Mouse (Mus musculus) limb, embryonic 10.5 days (tissue): ENCODE results near the gene E2f2. TPM values are rescaled to one million over a fixed set of nuclear protein-coding genes. Genes with fewer than 3 reads are reported as not detected.

Experiments used
- DNase-seq: peaks from one replicate; pipeline ENCODE4 v3.0.0-alpha.2; 2017; ENCODE audit warnings: low spot score
- H3K27ac ChIP-seq: fragments of 300-500 bp; sonication (generic); 2 replicates; pipeline ENCODE4 v1.5.1; 2016; ENCODE audit warnings: mild to moderate bottlenecking
- H3K27me3 ChIP-seq: fragments of 300-500 bp; sonication (generic); 2 replicates; pipeline ENCODE4 v1.6.1; 2016; ENCODE audit warnings: low read depth, mild to moderate bottlenecking; ENCODE audit not compliant: poor library complexity, severe bottlenecking
- H3K36me3 ChIP-seq: fragments of 300-500 bp; sonication (generic); 2 replicates; pipeline ENCODE4 v1.6.1; 2016; ENCODE audit warnings: mild to moderate bottlenecking, moderate library complexity
- H3K4me1 ChIP-seq: fragments of 300-500 bp; sonication (generic); 2 replicates; pipeline ENCODE4 v1.6.1; 2016
- H3K4me3 ChIP-seq: fragments of 300-500 bp; sonication (generic); 2 replicates; pipeline ENCODE4 v1.5.1; 2016; ENCODE audit warnings: mild to moderate bottlenecking, moderate library complexity
- H3K9me3 ChIP-seq: fragments of 300-500 bp; sonication (generic); replicated peaks from 2 replicates; pipeline ENCODE4 v1.6.1; 2016; ENCODE audit warnings: mild to moderate bottlenecking
- WGBS: fragments of 180-500 bp; shearing (Covaris S2); methylation state at CpG from one replicate; pipeline ENCODE4 v1.1.7; 2016; 5-methylcytosine and 5-hydroxymethylcytosine counted together
- polyA plus RNA-seq: library from polyadenylated mRNA; unstranded; fragments of >200 nt; fragmentation: Nextera tagmentation; extraction: Ambion mirVana; gene quantifications from 2 replicates; pipeline ENCODE4 v1.2.1, GENCODE M21; 2016

Gene E2f2
- polyA plus RNA-seq: 6.4 and 7.3 TPM in 2 replicates

DNA sequence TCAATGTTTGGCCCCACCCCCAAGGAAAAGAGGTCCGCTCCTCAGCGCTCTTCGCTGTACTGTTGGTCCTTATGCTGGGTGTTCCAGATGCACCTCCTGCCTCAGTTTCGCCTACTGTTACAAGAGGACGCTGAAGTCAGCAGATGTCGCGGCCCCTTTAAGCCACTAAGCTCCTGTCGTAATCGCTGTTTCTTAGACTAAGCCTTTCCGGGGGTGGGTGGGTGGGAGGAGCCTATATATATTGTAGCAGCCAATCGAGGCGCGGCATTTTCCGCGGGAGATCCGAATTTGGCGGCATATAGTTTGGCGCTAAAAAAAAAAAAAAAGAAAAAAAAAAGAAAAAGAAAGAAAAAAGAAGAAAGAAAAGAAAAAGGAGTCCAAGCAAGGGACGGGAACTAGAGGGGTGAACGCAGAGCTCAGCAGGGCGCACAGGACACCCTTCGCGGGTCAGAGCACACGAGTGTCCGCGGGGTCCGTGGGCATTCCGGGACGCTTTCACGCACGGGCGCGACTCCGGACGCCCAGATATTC, at the start of gene E2f2:
Gene E2f2 (plus strand): TSS at position 384 of the 531 bp plus-strand sequence.
- peak; percentile 78 for DNase-seq
- Histone ChIP-seq H3K4me3 (peak within 1 kb of the TSS; percentile 69), H3K27me3 (no peaks in the 10 kb centered on the region), H3K27ac (peak within 1 kb of the TSS; percentile 90), H3K36me3 (peaks cover 11% of the 10 kb centered on the region; the same call in 1 of the 2 replicates), H3K4me1 (peaks cover 55% of the 10 kb centered on the region), H3K9me3 (no peaks in the 10 kb centered on the region)
- WGBS: under 1% methylated on average over 35 of the region's 35 CpGs

DNA sequence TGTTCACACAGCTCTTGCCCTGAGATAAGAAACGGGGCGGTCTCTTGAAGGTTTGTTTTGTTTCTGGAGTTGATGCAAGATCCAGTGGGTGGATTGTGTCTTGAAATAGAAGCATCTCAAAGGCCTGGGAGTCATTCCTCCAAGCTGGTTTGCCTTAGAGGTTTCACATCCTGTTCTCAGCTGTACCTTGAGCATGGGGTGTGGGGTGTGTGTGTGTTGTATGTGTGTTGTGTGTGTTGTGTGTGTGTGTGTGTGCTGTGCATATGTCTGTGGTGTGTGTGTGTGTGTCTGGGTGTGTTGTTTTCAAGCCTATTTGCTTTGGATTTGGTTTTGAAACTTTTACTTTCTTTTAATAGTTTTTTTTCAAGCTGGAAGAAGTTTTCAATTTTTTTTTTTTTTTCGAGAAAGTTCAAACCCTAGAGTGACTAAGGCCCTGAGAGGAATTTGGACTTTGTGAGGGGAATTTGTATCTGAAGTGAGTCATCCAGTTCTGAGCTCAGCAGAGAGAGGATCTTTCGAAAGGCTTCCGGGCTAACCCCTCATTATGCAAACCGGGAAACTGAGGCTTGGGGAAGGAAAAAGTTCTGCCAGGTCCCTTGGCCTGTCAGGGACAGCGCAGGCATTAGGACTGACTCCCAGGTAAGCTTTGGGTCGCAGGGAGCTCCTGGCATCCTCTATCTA, 48.9 kb upstream of the E2f2 start:
- no peak for DNase-seq
- H3K9me3 ChIP-seq: no peaks in the 10 kb centered on the region
- H3K27ac ChIP-seq: peak overlapping the region; percentile 11; the same call in 1 of the 2 replicates
- no peak overlapping the region for H3K4me3 ChIP-seq
- no peaks in the 10 kb centered on the region for H3K27me3 ChIP-seq
- no peaks in the 10 kb centered on the region for H3K36me3 ChIP-seq
- peaks cover 41% of the 10 kb centered on the region for H3K4me1 ChIP-seq
- WGBS: 72% methylated on average over 8 of the region's 8 CpGs

DNA sequence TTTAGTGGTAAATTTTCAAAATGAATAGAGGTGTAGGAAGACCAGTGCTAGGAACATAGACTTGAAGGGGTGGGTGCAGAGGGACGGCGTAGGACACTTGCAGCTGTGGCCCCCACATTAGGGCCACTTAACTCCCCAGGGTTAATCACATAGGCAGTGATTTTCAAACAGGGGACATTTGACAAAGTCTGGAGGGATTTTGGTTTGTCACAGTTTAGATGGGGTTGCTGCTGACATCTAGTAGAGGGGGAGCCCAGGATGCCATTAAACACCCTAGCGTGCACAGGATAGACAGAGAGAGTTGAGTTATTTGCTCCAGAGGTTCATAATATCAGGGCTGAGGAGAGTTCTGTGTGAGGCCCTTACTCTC, 48.4 kb upstream of the E2f2 start:
- no peak overlapping the region for H3K4me3 ChIP-seq
- peaks cover 37% of the 10 kb centered on the region for H3K4me1 ChIP-seq
- no peak overlapping the region for H3K27ac ChIP-seq
- H3K9me3 ChIP-seq: no peaks in the 10 kb centered on the region
- no peak for DNase-seq
- no peaks in the 10 kb centered on the region for H3K36me3 ChIP-seq
- 91% methylated on average over 3 of the region's 3 CpGs for WGBS
- H3K27me3 ChIP-seq: no peaks in the 10 kb centered on the region

DNA sequence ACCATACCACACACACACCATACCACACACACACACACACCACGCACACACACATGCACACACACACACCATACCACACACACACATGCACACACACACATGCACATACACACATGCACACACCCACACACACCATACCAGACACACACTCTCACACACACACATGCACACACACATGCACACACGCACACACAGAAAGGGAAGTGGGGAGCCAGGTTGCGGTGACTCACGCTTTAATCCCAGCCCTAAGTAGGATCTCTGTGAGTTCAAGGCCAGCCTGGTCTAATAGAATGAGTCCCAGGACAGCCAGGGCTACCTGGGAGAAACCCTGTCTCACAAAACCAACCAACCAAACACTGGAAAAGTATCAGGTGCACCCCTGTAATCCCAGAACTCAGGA, 47.6 kb upstream of the E2f2 start:
- H3K4me1 ChIP-seq: peaks cover 29% of the 10 kb centered on the region
- H3K27me3 ChIP-seq: no peaks in the 10 kb centered on the region
- DNase-seq: no peak
- no peak overlapping the region for H3K27ac ChIP-seq
- H3K36me3 ChIP-seq: no peaks in the 10 kb centered on the region
- no peak overlapping the region for H3K4me3 ChIP-seq
- WGBS: 96% methylated on average over 4 of the region's 4 CpGs
- no peaks in the 10 kb centered on the region for H3K9me3 ChIP-seq

DNA sequence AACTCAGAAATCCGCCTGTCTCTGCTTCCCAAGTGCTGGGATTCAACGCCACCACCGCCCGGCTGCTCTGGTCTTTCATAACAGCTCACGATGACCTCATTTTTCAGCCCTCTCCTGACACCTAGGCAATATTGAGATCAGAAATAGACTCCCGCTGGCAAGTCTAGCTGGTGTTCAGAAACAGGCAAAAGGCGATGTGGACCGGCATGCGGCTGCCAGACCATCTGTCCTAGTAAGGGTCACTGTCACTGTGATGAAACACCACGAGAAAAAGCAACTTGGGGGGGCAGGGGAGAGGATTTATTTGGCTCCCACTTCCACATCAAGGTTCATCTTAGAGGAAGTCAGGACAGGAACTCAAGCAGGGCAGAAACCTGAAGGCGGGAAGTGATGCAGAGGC, 46.7 kb upstream of the E2f2 start:
- WGBS: 92% methylated on average over 11 of the region's 11 CpGs
- no peak overlapping the region for H3K4me3 ChIP-seq
- H3K36me3 ChIP-seq: no peaks in the 10 kb centered on the region
- peaks cover 20% of the 10 kb centered on the region for H3K4me1 ChIP-seq
- no peak overlapping the region for H3K27ac ChIP-seq
- H3K9me3 ChIP-seq: 0 out of 2 replicates have a peak, but pooled peaks cover 3% of the 10 kb centered on the region
- DNase-seq: no peak
- H3K27me3 ChIP-seq: no peaks in the 10 kb centered on the region

DNA sequence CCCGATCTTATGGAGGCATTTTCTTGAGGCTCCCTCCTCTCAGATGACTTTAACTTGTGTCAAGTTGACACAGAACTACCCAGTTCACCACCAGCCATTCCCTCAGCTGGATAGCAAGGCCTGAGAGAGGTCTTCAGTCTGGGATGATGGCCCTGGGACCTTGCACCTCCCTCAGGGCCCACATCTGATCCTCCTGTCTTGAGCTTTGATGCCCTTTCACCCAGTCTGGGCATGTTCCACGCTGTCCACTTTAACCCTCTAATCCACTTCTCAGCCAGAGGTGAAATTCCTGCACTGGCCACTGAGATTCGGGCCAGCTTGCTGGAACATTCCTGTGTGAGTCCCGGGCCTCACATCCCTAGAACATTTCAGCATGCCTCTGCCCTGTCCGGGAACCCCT, 46.2 kb upstream of the E2f2 start:
- DNase-seq: no peak
- peaks cover 18% of the 10 kb centered on the region for H3K4me1 ChIP-seq
- H3K9me3 ChIP-seq: 0 out of 2 replicates have a peak, but pooled peaks cover 3% of the 10 kb centered on the region
- H3K4me3 ChIP-seq: no peak overlapping the region
- H3K36me3 ChIP-seq: no peaks in the 10 kb centered on the region
- 79% methylated on average over 5 of the region's 5 CpGs for WGBS
- no peak overlapping the region for H3K27ac ChIP-seq
- H3K27me3 ChIP-seq: no peaks in the 10 kb centered on the region

DNA sequence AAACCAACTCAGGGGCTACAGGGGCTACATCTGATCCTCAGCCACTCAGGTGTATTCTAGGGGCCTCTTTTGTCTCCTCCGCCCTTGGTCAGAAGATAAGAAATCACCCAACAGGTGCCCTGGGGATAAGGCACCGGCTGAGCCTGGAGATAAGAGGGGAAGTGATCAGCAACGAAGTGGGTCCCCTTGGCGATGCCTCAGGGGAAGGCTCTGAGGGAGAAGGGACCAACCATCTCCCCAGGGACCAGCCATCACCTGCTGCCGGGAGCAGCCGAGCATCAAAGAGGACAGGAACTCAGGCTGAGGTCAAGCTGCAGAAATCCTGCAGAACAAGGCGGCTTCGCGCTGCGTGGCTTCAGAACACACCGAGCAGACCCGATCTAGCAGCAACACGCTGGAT, 44.5 kb upstream of the E2f2 start:
- no peak overlapping the region for H3K27ac ChIP-seq
- 64% methylated on average over 13 of the region's 13 CpGs for WGBS
- DNase-seq: no peak
- H3K4me1 ChIP-seq: peaks cover 21% of the 10 kb centered on the region
- H3K27me3 ChIP-seq: no peaks in the 10 kb centered on the region
- no peaks in the 10 kb centered on the region for H3K36me3 ChIP-seq
- H3K9me3 ChIP-seq: 0 out of 2 replicates have a peak, but pooled peaks cover 3% of the 10 kb centered on the region
- H3K4me3 ChIP-seq: no peak overlapping the region

DNA sequence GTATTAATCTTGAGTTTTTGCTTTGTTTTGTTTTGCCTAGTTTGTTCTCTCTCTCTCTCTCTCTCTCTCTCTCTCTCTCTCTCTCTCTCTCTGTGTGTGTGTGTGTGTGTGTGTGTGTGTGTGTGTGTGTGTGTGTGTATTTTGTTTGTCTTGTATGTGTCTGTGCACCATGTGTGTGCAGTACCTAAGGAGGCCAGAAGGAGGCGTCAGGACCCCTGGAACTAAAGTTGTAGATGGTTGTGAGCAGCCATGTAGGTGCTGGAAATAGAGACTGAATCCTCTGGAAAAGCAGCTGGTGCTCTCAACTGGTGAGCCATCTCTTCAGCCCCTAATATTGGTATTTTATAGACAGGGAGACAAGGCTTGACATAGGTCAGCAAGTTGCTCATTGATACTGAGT, 42.4 kb upstream of the E2f2 start:
- WGBS: 79% methylated on average over 1 of the region's 1 CpGs
- H3K9me3 ChIP-seq: 0 out of 2 replicates have a peak, but pooled peaks cover 3% of the 10 kb centered on the region

DNA sequence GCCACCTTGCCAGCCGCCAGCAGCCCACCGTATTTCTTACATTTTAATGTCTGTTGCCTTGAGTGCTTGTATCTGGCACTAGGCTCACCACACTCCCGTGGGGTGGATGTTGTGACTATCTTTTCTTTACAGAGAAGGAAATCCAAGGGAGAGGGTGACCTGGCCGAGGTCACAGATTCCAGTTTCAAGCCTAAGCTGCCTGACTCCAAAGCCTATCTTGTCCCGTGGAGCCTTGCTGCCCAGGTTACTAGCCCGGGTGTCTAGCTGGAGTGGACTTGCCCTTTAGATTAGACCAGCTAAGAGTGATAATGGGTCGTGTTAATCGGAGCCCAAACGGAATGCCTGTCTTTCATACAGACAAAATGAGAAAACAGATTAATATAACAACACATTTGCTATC, 38.4 kb upstream of the E2f2 start:
- DNase-seq: no peak
- Histone ChIP-seq H3K4me1 (peaks cover 54% of the 10 kb centered on the region), H3K4me3 (peak overlapping the region; percentile 56), H3K36me3 (no peaks in the 10 kb centered on the region), H3K27me3 (no peaks in the 10 kb centered on the region), H3K27ac (peak overlapping the region; percentile 99), H3K9me3 (0 out of 2 replicates have a peak, but pooled peaks cover 3% of the 10 kb centered on the region)
- WGBS: 31% methylated on average over 9 of the region's 9 CpGs

More for the DNA sequence above, 42.4 kb upstream of the E2f2 start:
- no peaks in the 10 kb centered on the region for H3K27me3 ChIP-seq
- no peak overlapping the region for H3K4me3 ChIP-seq
- no peaks in the 10 kb centered on the region for H3K36me3 ChIP-seq
- no peak overlapping the region for H3K27ac ChIP-seq
- DNase-seq: no peak
- H3K4me1 ChIP-seq: peaks cover 36% of the 10 kb centered on the region

DNA sequence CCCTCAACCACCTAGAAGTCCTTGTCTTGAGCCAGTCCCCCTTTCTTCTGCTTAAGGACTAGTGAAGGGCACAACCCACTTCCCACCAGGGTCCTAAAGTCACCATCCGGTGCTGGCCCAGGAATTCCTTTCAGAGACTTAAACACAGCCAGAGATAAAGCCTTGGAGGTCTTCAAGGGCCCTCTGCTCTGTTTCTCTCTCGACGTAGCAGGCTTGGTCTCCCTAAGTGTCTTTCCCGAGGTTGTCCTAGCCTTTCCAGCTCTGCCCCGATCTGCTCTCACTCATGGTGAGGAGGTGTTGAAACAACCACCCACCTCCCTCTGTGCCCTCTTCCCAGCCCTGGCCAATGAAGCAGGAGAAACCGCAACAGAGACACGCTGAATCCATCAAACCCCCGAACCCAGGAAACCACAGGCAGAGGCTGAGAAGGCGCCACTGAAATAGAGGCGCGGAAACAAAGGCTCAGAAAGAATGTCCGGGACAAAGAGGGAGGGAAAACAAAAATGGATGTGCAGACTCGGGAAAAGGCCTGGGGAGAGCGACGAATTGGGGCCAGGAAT, 37.7 kb upstream of the E2f2 start:
- Histone ChIP-seq H3K27ac (peak overlapping the region; percentile 99), H3K27me3 (no peaks in the 10 kb centered on the region), H3K4me1 (peaks cover 61% of the 10 kb centered on the region), H3K9me3 (0 out of 2 replicates have a peak, but pooled peaks cover 3% of the 10 kb centered on the region), H3K36me3 (no peaks in the 10 kb centered on the region), H3K4me3 (peak overlapping the region; percentile 56)
- DNase-seq: peak; percentile 67
- WGBS: 1% methylated on average over 15 of the region's 15 CpGs

DNA sequence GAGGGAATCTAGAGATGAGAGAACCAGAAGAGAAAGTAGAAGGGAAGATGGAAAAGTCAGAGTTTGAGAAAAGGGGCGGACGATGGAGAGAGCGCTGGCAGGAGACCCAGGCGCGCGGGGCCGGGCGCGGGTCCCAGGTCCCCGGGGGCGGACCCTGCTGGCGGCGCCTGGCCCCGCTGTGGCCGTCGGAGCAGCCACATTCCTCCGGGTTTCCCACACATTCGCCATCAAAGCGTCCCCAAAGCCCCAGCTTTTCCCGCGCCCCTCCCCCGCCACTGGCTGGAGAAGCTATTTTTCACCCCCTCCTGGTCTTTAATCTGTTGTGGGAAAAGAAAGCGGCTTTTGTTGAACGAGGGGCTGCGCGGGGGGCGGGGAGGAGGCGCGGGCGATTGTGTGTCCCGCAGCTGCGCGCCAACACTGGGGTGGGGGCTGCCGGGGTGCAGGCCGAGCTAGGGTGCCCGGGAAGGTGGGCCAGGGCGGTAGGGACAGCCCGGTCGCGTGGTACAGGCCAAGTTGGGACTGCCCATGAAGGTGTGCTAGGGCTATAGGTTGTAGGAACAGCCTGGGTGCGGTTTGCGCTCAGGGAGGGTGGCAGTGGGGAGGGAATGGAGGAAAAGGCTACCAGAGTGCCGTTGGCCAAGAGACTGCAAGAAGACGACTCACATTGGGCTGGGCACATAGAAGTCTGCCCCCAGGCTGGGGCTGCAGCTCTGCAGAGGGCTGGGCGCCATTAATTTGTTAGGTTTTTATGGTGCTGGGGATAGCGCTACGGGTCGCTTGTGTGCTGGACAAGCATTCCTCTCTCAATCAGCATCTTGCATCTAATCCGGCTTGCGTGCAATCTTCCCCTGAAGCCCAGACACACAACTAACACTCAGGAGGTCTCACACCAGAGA, 37.0 kb upstream of the E2f2 start:
- DNase-seq: peak; percentile 86
- Histone ChIP-seq H3K36me3 (no peaks in the 10 kb centered on the region), H3K27ac (peak overlapping the region; percentile 99), H3K4me1 (peaks cover 68% of the 10 kb centered on the region), H3K9me3 (no peaks in the 10 kb centered on the region), H3K4me3 (peak overlapping the region; percentile 56), H3K27me3 (no peaks in the 10 kb centered on the region)
- WGBS: under 1% methylated on average over 50 of the region's 50 CpGs

DNA sequence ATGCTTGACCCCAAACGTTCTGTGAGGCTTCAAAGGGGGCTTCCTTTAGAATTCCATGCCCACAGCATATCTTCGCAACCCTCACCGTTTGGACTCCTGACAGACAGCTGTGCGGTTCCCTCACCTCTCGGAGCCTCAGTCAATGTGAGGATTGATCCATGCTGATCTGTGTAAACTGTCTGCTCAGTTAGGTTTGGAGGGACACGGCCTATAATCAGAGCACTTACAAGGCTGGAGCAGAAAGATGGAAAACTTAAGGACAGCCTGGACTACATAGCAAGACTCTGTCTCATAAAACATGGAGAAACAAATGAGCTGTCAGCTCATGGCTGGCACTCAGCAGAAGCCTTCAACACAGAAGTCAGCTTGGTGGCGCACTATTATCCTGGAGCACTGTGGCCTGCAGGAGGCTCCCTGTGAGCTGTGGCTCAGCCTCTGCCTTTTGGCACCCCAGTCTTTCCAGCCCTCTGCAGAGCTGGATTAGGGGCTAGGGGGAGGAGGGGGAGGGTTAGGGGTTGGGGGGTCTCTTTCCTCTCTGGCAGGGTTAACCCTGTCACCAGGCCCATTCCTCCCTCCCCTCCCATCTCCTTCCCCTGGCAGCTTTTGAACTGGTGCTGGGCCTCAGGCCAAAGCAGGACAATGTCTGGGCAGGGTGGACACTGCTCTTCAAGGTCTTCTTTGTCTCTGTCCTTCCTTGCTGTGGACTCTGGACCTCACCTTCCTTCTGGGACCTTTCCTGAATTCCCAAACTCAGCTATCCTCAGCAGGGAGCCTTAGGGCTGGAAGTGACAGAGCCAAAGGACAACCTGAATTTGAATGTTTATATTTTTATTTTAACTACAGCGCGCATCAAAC, 36.1 kb upstream of the E2f2 start:
- H3K4me1 ChIP-seq: peaks cover 77% of the 10 kb centered on the region
- WGBS: 27% methylated on average over 9 of the region's 9 CpGs

More for the DNA sequence above, 36.1 kb upstream of the E2f2 start:
- H3K4me3 ChIP-seq: peak overlapping the region; percentile 56
- H3K27ac ChIP-seq: peak overlapping the region; percentile 99
- no peaks in the 10 kb centered on the region for H3K36me3 ChIP-seq
- no peaks in the 10 kb centered on the region for H3K9me3 ChIP-seq
- peak; percentile 61 for DNase-seq
- no peaks in the 10 kb centered on the region for H3K27me3 ChIP-seq
